Mouse (Mus musculus): Measurements from ENCODE around the gene Aatf. TPM values are rescaled to one million over a fixed set of nuclear protein-coding genes. Genes with fewer than 3 reads are reported as not detected.

Aatf gene
- total RNA-seq (2022): 10 to 100 TPM; 21.8 to 23.1 (median 22.1) TPM

GRCm38 (mm10) chr11:84513171-84514116 lies at the start of gene Aatf:
TSS of gene Aatf (minus strand) at chr11:84513522.
- peak; percentile 94 to 95 for DNase-seq (ENCODE audit: low spot score in 2 of 2)

GRCm38 (mm10) chr11:84562758-84563347 lies 49.5 kb upstream of the Aatf start:
- DNase-seq (ENCODE audit: low spot score in 2 of 2): no peak

- no peak for DNase-seq (ENCODE audit: low spot score in 2 of 2)
Measured at GRCm38 (mm10) chr11:84561546-84561945, 48.2 kb upstream of the Aatf start.

- DNase-seq (ENCODE audit: low spot score in 2 of 2): no peak
Measured at GRCm38 (mm10) chr11:84553821-84554450, 40.6 kb upstream of the Aatf start.

GRCm38 (mm10) chr11:84551296-84551695 lies 38.0 kb upstream of the Aatf start:
- DNase-seq (ENCODE audit: low spot score in 2 of 2): no peak

GRCm38 (mm10) chr11:84549258-84549791 lies 36.0 kb upstream of the Aatf start:
- DNase-seq (ENCODE audit: low spot score in 2 of 2): no peak

- DNase-seq (ENCODE audit: low spot score in 2 of 2): no peak
Measured at GRCm38 (mm10) chr11:84548293-84548692, 35.0 kb upstream of the Aatf start.

- DNase-seq (ENCODE audit: low spot score in 2 of 2): no peak
Measured at GRCm38 (mm10) chr11:84539981-84540380, 26.7 kb upstream of the Aatf start.

- no peak for DNase-seq (ENCODE audit: low spot score in 2 of 2)
Measured at GRCm38 (mm10) chr11:84529797-84530703, 16.7 kb upstream of the Aatf start.

GRCm38 (mm10) chr11:84529143-84529755 lies 15.9 kb upstream of the Aatf start:
- DNase-seq (ENCODE audit: low spot score in 2 of 2): no peak

GRCm38 (mm10) chr11:84526976-84527860 lies 13.9 kb upstream of the Aatf start:
- no peak for DNase-seq (ENCODE audit: low spot score in 2 of 2)

- no peak for DNase-seq (ENCODE audit: low spot score in 2 of 2)
Measured at GRCm38 (mm10) chr11:84526451-84526850, 13.1 kb upstream of the Aatf start.

GRCm38 (mm10) chr11:84525421-84526274 lies 12.3 kb upstream of the Aatf start, which contains the start of gene Lhx1:
TSS of gene Lhx1 (minus strand) at chr11:84525535.
- DNase-seq (ENCODE audit: low spot score in 2 of 2): no peak

- DNase-seq (ENCODE audit: low spot score in 2 of 2): no peak
Measured at GRCm38 (mm10) chr11:84524511-84525270, 11.4 kb upstream of the Aatf start.

- no peak for DNase-seq (ENCODE audit: low spot score in 2 of 2)
Measured at GRCm38 (mm10) chr11:84523841-84524510, 10.7 kb upstream of the Aatf start.

- DNase-seq (ENCODE audit: low spot score in 2 of 2): no peak
Measured at GRCm38 (mm10) chr11:84523321-84523831, 10.1 kb upstream of the Aatf start.

All from left cerebral cortex, adult 8-10 months (tissue).